Mouse (Mus musculus): ENCODE data around the gene Taf3. TPM values are rescaled to one million over a fixed set of nuclear protein-coding genes. Genes with fewer than 3 reads are reported as not detected.

Gene Taf3
- polyA plus RNA-seq, 1 experiment = 7.0 TPM

- no peaks in the 10 kb centered on the region for H3K36me3 ChIP-seq (ENCODE audit: control insufficient read depth, insufficient read depth)
- no peak overlapping the region for H3K4me3 ChIP-seq (ENCODE audit: insufficient read depth, poor library complexity, severe bottlenecking)
- no peak for TF ChIP-seq CEBPB (IDR thresholded peaks at IDR 0.05; ENCODE audit: low read depth)
- TF ChIP-seq MYOD1 (IDR thresholded peaks at IDR 0.05; ENCODE audit: control insufficient read depth, insufficient read length, low read depth) = no peak
- no peak for TF ChIP-seq MYOG (IDR thresholded peaks at IDR 0.05; ENCODE audit: control insufficient read depth, extremely low read depth, insufficient read length)
- no peak for TF ChIP-seq MAX (IDR thresholded peaks at IDR 0.05)
- no peak for TF ChIP-seq USF1 (IDR thresholded peaks at IDR 0.05; ENCODE audit: low read depth)
- no peak for TF ChIP-seq FOSL1 (IDR thresholded peaks at IDR 0.05; ENCODE audit: insufficient read depth, low read length, poor library complexity, severe bottlenecking)
- TF ChIP-seq CTCF (IDR thresholded peaks at IDR 0.05; ENCODE audit: control insufficient read depth, insufficient read depth, insufficient read length) = no peak
- H3K27me3 ChIP-seq (ENCODE audit: control insufficient read depth, insufficient read depth, insufficient read length) = no peaks in the 10 kb centered on the region
- H3ac ChIP-seq (ENCODE audit: control insufficient read depth, insufficient read length, low read depth) = no peak overlapping the region
- H3K79me2 ChIP-seq (ENCODE audit: control insufficient read depth, insufficient read depth) = no peaks in the 10 kb centered on the region
- no peaks in the 10 kb centered on the region for H3K79me3 ChIP-seq (ENCODE audit: low read depth)
Measured at GRCm38 (mm10) chr2:9883803-9884532, 164.4 kb downstream of the Taf3 start.

GRCm38 (mm10) chr2:9882926-9883802 lies 165.2 kb downstream of the Taf3 start:
- no peak overlapping the region for H3K4me3 ChIP-seq (ENCODE audit: insufficient read depth, poor library complexity, severe bottlenecking)
- H3K27me3 ChIP-seq (ENCODE audit: control insufficient read depth, insufficient read depth, insufficient read length) = no peaks in the 10 kb centered on the region
- H3K79me2 ChIP-seq (ENCODE audit: control insufficient read depth, insufficient read depth) = no peaks in the 10 kb centered on the region
- H3K36me3 ChIP-seq (ENCODE audit: control insufficient read depth, insufficient read depth) = no peaks in the 10 kb centered on the region
- H3K79me3 ChIP-seq (ENCODE audit: low read depth) = no peaks in the 10 kb centered on the region
- TF ChIP-seq CEBPB (IDR thresholded peaks at IDR 0.05; ENCODE audit: low read depth) (no peak), FOSL1 (IDR thresholded peaks at IDR 0.05; ENCODE audit: insufficient read depth, low read length, poor library complexity, severe bottlenecking) (no peak), CTCF (IDR thresholded peaks at IDR 0.05; ENCODE audit: control insufficient read depth, insufficient read depth, insufficient read length) (no peak), MYOD1 (IDR thresholded peaks at IDR 0.05; ENCODE audit: control insufficient read depth, insufficient read length, low read depth) (no peak), USF1 (IDR thresholded peaks at IDR 0.05; ENCODE audit: low read depth) (no peak), MYOG (IDR thresholded peaks at IDR 0.05; ENCODE audit: control insufficient read depth, extremely low read depth, insufficient read length) (no peak), MAX (IDR thresholded peaks at IDR 0.05) (no peak)
- H3ac ChIP-seq (ENCODE audit: control insufficient read depth, insufficient read length, low read depth) = no peak overlapping the region

GRCm38 (mm10) chr2:9882371-9882925 lies 165.9 kb downstream of the Taf3 start:
- no peaks in the 10 kb centered on the region for H3K27me3 ChIP-seq (ENCODE audit: control insufficient read depth, insufficient read depth, insufficient read length)
- no peaks in the 10 kb centered on the region for H3K36me3 ChIP-seq (ENCODE audit: control insufficient read depth, insufficient read depth)
- no peak overlapping the region for H3ac ChIP-seq (ENCODE audit: control insufficient read depth, insufficient read length, low read depth)
- H3K4me3 ChIP-seq (ENCODE audit: insufficient read depth, poor library complexity, severe bottlenecking) = no peak overlapping the region
- no peaks in the 10 kb centered on the region for H3K79me3 ChIP-seq (ENCODE audit: low read depth)
- peaks cover under 1% of the 10 kb centered on the region for H3K79me2 ChIP-seq (ENCODE audit: control insufficient read depth, insufficient read depth)
- TF ChIP-seq USF1 (IDR thresholded peaks at IDR 0.05; ENCODE audit: low read depth) (no peak), MYOD1 (IDR thresholded peaks at IDR 0.05; ENCODE audit: control insufficient read depth, insufficient read length, low read depth) (no peak), FOSL1 (IDR thresholded peaks at IDR 0.05; ENCODE audit: insufficient read depth, low read length, poor library complexity, severe bottlenecking) (no peak), MAX (IDR thresholded peaks at IDR 0.05) (no peak), CEBPB (IDR thresholded peaks at IDR 0.05; ENCODE audit: low read depth) (no peak), MYOG (IDR thresholded peaks at IDR 0.05; ENCODE audit: control insufficient read depth, extremely low read depth, insufficient read length) (no peak), CTCF (IDR thresholded peaks at IDR 0.05; ENCODE audit: control insufficient read depth, insufficient read depth, insufficient read length) (no peak)

GRCm38 (mm10) chr2:9881611-9882023 lies 166.8 kb downstream of the Taf3 start:
- no peak overlapping the region for H3K4me3 ChIP-seq (ENCODE audit: insufficient read depth, poor library complexity, severe bottlenecking)
- no peaks in the 10 kb centered on the region for H3K27me3 ChIP-seq (ENCODE audit: control insufficient read depth, insufficient read depth, insufficient read length)
- H3K79me3 ChIP-seq (ENCODE audit: low read depth) = no peaks in the 10 kb centered on the region
- no peak for TF ChIP-seq CTCF (IDR thresholded peaks at IDR 0.05; ENCODE audit: control insufficient read depth, insufficient read depth, insufficient read length)
- peaks cover 8% of the 10 kb centered on the region for H3K79me2 ChIP-seq (ENCODE audit: control insufficient read depth, insufficient read depth)
- H3K36me3 ChIP-seq (ENCODE audit: control insufficient read depth, insufficient read depth) = no peaks in the 10 kb centered on the region
- H3ac ChIP-seq (ENCODE audit: control insufficient read depth, insufficient read length, low read depth) = no peak overlapping the region

GRCm38 (mm10) chr2:9881051-9881591 lies 167.3 kb downstream of the Taf3 start, which contains the start of gene 4930412O13Rik:
Gene 4930412O13Rik (plus strand): TSS chr2:9881252.
- Histone ChIP-seq H3K4me3 (ENCODE audit: insufficient read depth, poor library complexity, severe bottlenecking) (no peak within 1 kb of the TSS), H3K79me2 (ENCODE audit: control insufficient read depth, insufficient read depth) (peaks cover 11% of the 10 kb centered on the region), H3K36me3 (ENCODE audit: control insufficient read depth, insufficient read depth) (no peaks in the 10 kb centered on the region), H3K79me3 (ENCODE audit: low read depth) (no peaks in the 10 kb centered on the region), H3K27me3 (ENCODE audit: control insufficient read depth, insufficient read depth, insufficient read length) (no peaks in the 10 kb centered on the region), H3ac (ENCODE audit: control insufficient read depth, insufficient read length, low read depth) (no peak within 1 kb of the TSS)
- TF ChIP-seq USF1 (IDR thresholded peaks at IDR 0.05; ENCODE audit: low read depth) = no peak
- TF ChIP-seq MYOD1 (IDR thresholded peaks at IDR 0.05; ENCODE audit: control insufficient read depth, insufficient read length, low read depth) = no peak
- no peak for TF ChIP-seq MYOG (IDR thresholded peaks at IDR 0.05; ENCODE audit: control insufficient read depth, extremely low read depth, insufficient read length)
- TF ChIP-seq FOSL1 (IDR thresholded peaks at IDR 0.05; ENCODE audit: insufficient read depth, low read length, poor library complexity, severe bottlenecking) = no peak
- no peak for TF ChIP-seq MAX (IDR thresholded peaks at IDR 0.05)
- no peak for TF ChIP-seq CTCF (IDR thresholded peaks at IDR 0.05; ENCODE audit: control insufficient read depth, insufficient read depth, insufficient read length)
- TF ChIP-seq CEBPB (IDR thresholded peaks at IDR 0.05; ENCODE audit: low read depth) = no peak
